Mouse (Mus musculus) heart, adult 8-10 months (tissue): ENCODE measurements around the gene Trrap. TPM values are rescaled to one million over a fixed set of nuclear protein-coding genes. Genes with fewer than 3 reads are reported as not detected.

Source experiments
- DNase-seq: peaks from one replicate; pipeline ENCODE4 v3.0.0; 2022; ENCODE audit warnings: low spot score
- total RNA-seq, 4 experiments: library from RNA; stranded (reverse); gene quantifications; 2 replicates each; pipeline ENCODE4 v1.2.4; 2022

Gene Trrap
- total RNA-seq, 4 experiments from 2014 or later, result 39.5 to 48.0 (median 45.7) TPM

DNA sequence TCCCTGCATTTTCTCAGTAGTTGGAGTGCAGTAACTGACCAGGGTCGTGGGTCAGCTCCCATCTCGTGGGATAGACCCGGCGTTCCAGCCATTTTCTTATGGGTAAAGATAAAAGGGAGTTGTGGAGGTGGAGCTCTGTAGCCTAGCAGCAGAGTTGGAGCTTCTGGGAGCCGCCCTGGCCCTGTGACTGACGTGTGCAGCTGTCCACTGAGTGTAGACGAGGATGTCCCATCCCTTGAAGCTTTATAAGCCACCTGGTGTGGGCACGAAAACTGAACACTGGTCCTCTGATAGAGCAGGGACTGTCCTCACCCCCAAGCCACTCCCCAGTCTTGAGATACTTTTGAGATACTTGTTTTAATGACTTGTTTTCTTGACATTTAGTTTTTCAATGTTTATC is 13.1 kb downstream of the Trrap start:
- no peak for DNase-seq

- DNase-seq, result no peak
These were observed 18.9 kb downstream of the Trrap start for GRCm38 (mm10) chr5:144786464-144786863.

DNA sequence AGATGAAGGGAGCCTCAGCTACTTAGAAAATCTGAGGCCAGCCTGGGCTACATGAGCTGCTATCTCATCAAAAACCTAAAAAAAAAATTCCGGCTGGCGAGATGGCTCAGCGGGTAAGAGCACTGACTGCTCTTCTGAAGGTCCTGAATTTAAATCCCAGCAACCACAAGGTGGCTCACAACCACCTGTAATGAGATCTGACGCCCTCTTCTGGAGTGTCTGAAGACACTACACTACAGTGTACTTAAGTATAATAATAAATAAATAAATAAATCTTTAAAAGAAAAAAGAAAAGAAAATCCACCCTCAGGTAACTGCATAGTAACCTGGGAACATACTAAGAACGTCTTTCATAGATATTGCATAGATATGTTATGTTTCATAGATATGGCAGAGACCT is 25.8 kb downstream of the Trrap start:
- no peak for DNase-seq

GRCm38 (mm10) chr5:144794687-144795086 is 27.2 kb downstream of the Trrap start:
- no peak for DNase-seq

- DNase-seq, result no peak
These were observed 29.6 kb downstream of the Trrap start for GRCm38 (mm10) chr5:144797116-144797515.

GRCm38 (mm10) chr5:144803066-144803465 is 35.5 kb downstream of the Trrap start:
- DNase-seq, result no peak

DNA sequence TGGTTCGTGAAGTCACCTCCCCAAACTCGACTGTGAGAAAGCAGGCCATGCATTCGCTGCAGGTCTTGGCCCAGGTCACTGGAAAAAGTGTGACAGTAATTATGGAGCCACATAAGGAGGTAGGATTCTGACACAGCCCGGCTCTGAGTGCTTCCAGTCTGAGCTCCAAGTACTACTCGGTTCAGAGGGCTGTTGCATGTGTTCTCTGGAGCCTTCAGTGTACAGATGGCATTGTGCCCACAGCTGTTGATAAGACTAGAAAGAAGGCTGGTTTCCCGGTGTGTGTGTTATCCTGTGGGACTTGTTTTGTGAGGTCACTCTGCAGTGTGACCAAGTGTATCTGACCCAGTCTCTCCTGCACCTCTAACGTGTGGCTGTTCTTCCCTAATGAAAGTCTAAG is 36.6 kb downstream of the Trrap start:
- DNase-seq, result peak; percentile 27

DNA sequence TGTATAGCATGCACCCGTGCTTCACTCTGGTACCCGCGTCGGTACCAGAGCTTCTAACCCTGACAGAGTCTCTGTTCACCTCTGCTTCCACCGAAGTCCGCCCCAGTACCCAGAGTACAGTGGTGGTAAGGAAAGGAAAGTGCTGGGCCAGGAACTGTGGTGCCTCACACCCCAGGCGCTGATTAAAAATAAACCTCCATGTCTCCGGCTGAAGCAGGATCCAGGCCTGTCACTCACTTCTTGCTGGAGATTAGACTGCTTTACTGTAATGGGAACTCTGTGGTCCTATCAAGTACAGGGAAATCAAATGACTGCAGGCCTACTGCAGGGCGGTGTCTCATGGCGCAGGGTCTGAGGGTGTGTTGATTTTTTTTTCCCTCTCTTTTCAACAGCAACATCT is 39.4 kb downstream of the Trrap start:
- DNase-seq, result no peak

DNA sequence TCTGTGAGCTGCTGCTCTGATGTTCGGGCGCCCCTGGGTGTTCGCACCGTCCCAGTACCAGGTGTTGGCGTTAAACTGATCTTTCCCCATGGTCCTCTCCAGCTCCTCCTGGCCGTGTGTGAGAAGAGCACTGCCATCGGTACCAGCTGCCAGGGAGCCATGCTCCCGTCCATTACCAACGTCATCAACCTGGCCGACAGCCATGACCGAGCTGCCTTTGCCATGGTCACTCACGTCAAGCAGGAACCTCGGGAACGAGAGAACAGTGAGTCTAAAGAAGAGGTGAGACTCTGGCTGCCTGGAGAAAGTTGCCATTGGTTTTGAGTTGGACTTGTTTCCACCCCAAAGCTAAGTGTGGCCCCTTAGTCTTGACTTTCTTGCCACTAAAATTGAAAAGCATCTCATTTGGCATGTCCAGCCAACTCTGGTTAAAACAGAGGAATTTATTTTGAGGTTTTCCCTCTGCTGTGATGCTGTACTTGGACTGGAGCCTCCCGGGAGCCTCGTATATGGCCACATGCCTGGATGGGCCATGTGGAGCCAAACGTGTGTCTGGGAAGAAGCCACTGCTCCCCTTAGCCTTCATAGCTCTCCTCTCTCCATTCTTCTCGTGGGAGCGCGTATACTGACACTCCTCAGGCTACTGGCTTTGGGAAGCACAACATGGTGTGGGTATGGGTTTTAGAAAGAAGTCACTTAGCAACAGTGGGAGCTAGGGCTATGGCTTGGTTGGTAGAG is 61.0 kb downstream of the Trrap start:
- peak; percentile 35 for DNase-seq

- peak; percentile 45 for DNase-seq
These were observed 62.1 kb downstream of the Trrap start for GRCm38 (mm10) chr5:144829631-144830030.

GRCm38 (mm10) chr5:144831840-144832469 is 64.4 kb downstream of the Trrap start:
- DNase-seq, result no peak

DNA sequence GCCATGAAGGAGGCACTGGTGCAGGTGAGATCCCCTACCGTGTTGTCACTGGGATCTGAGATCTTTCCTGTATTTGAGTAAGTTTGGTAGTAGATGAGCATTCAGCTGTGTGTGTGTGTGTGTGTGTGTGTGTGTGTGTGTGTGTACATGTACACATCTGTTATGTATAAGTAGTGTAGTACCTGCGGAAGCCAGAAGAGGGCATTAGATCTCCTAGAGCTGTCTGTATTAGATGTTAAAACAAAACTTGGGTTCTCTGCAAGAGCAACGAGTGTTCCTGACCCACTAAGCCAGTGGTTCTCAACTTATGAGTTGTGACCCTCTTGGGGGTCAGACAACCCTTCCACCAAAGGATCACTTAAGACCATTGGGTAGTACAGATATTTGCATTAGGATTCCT is 68.6 kb downstream of the Trrap start:
- DNase-seq, result peak; percentile 14

- DNase-seq, result no peak
These were observed 77.8 kb downstream of the Trrap start for GRCm38 (mm10) chr5:144845352-144845751.

- no peak for DNase-seq
These were observed 81.2 kb downstream of the Trrap start for GRCm38 (mm10) chr5:144848735-144849134.

- DNase-seq, result no peak
These were observed 82.4 kb downstream of the Trrap start for GRCm38 (mm10) chr5:144849932-144850331.

DNA sequence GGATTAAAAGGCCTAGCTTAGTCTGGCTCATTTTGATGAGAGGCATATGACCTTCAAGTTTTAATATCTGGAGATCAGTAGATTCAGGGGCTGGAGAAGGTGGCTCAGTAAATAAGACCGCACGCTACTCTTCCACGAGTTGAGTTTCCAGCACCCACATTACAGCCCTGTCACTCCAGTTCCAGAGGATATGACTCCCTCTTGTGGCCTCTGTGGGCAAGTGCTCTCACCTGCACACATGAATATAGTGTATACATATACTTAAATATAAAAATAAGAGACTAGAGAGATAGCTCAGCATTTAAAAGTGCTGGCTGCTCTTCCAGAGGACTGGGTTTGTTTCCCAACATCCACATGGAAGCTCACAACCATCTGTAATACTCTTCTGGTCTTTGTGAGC is 84.3 kb downstream of the Trrap start:
- DNase-seq, result no peak

GRCm38 (mm10) chr5:144853931-144854330 is 86.4 kb downstream of the Trrap start:
- no peak for DNase-seq

DNA sequence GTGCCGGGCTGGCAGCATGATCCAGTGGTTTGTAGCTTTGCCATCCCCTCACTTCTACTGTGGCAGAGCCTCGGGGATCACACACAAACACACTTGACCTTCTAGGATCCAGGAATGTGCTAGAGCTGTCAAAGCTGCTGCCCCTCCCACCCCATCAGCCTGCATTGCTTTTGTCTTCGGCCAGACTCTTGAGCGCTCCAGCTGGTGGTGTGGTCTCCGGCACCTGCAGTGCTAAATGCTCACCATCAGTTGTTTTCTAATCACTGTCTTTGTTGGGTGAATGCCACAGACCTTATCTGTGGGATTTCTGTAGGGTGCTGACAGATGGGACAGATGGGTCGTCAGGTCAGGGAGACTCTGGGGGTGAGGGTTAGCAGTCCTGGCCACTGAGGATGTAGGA is 88.4 kb downstream of the Trrap start:
- no peak for DNase-seq

- DNase-seq, result no peak
These were observed 91.0 kb downstream of the Trrap start for GRCm38 (mm10) chr5:144858527-144858926.

DNA sequence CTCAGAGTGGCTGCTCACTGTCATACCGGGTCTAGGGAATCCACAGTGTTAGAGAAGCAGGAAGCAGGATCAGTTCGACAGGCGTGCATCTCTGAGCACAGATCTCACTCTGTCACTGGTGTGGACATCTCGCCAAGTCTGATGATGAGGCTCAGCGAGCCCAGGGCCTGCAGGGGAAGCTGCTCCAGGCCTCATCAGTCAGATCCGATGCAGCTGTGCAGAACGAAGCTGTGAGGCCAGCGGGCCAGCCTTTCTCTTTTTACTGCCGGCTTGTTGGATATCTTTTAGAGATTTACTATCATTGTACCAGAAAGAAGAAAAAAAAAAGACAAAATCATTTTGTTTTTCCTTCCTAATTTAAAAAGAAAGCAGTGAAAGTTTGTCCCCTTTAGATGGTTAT is 91.8 kb downstream of the Trrap start:
- DNase-seq, result no peak

DNA sequence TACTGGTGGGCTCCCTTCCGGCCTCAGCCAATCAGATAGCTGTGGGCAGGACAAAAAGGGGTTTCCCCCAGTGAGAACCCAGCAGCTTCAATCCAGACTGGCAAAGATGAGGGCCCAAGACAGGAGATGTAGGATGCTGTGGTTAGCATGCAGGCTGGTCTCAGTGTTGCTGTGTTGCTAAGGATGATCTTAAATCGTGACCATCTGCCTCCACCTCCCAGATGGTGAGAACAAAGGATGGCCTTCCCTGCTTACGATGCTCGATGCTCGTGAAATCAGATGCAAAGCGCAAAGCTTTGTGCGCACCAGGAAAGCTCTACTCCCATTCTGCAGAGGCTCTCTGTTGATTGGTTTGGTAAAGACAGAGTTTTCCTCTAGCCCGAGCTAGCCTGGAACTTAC is 93.4 kb downstream of the Trrap start:
- DNase-seq, result no peak

GRCm38 (mm10) chr5:144866923-144867322 is 99.4 kb downstream of the Trrap start:
- no peak for DNase-seq

DNA sequence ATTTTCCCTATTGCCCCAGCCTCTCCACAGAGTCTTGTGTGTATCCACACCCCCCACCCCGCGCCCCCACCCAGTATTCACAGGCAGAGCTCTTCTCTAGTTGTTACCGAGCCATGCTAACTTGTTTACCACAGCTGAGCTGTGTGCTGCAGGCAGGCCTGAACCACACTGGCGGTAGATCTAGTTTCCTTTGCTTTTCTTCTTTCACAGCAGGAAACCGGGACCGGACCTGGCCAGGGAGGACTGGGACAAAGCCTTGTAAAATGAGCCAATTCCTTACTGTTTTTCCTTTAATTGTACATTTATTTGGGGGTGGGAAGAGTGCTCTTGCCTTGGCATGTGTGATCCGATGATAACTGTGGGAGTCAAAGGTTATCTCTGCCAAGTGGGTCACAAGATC is 101.9 kb downstream of the Trrap start:
- DNase-seq, result no peak

DNA sequence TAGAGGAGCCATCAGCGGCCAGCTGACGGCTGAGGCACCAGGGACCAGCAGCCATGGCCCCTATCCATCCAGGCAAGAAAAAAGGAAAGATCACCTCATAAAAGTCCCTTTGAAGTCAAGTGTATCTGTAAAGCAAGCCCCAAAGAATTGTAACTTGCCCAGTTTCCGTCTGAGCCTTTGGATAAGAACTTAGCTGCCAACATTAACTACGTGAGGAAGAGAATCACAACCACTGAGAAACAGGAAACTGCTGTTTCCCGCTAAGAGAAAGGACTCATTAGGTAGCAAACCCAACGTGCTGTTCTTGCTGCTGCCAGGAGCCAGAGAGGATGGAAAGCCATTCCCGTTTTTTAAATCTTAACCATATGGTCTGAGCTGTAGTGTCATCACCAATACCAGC is 103.2 kb downstream of the Trrap start:
- peak; percentile 33 for DNase-seq
